Mouse (Mus musculus): ENCODE data around the gene Fzr1.

Fzr1 gene

GRCm38 (mm10) chr10:81403511-81403910, 25.2 kb upstream of the Fzr1 start:
- no peak for DNase-seq (ENCODE audit: inconsistent age in 2 of 2, low spot score in 1 of 2)

GRCm38 (mm10) chr10:81402227-81402765, 24.0 kb upstream of the Fzr1 start:
- no peak for DNase-seq (ENCODE audit: inconsistent age in 2 of 2, low spot score in 1 of 2)

GRCm38 (mm10) chr10:81401521-81402226, 23.4 kb upstream of the Fzr1 start:
- DNase-seq (ENCODE audit: inconsistent age in 2 of 2, low spot score in 1 of 2), result peak; percentile 62 to 78

GRCm38 (mm10) chr10:81401205-81401520, 22.8 kb upstream of the Fzr1 start:
- no peak for DNase-seq (ENCODE audit: inconsistent age in 2 of 2, low spot score in 1 of 2)

- DNase-seq (ENCODE audit: inconsistent age in 2 of 2, low spot score in 1 of 2), result no peak
Measured at GRCm38 (mm10) chr10:81400371-81401204, 22.3 kb upstream of the Fzr1 start.

GRCm38 (mm10) chr10:81399798-81400308, 21.5 kb upstream of the Fzr1 start:
- no peak for DNase-seq (ENCODE audit: inconsistent age in 2 of 2, low spot score in 1 of 2)

- no peak for DNase-seq (ENCODE audit: inconsistent age in 2 of 2, low spot score in 1 of 2)
Measured at GRCm38 (mm10) chr10:81399296-81399695, 21.0 kb upstream of the Fzr1 start.

- DNase-seq (ENCODE audit: inconsistent age in 2 of 2, low spot score in 1 of 2), result no peak
Measured at GRCm38 (mm10) chr10:81396749-81397148, 18.4 kb upstream of the Fzr1 start.

GRCm38 (mm10) chr10:81395865-81396264, 17.5 kb upstream of the Fzr1 start:
- DNase-seq (ENCODE audit: inconsistent age in 2 of 2, low spot score in 1 of 2), result no peak

GRCm38 (mm10) chr10:81395127-81395526, 16.8 kb upstream of the Fzr1 start:
- peak; percentile 51 to 86 for DNase-seq (ENCODE audit: inconsistent age in 2 of 2, low spot score in 1 of 2)

- peak in 1 of 2 experiments; percentile 61 for DNase-seq (ENCODE audit: inconsistent age in 2 of 2, low spot score in 1 of 2)
Measured at GRCm38 (mm10) chr10:81393456-81394063, 15.2 kb upstream of the Fzr1 start.

- DNase-seq (ENCODE audit: inconsistent age in 2 of 2, low spot score in 1 of 2), result no peak
Measured at GRCm38 (mm10) chr10:81392781-81393185, 14.5 kb upstream of the Fzr1 start, which contains the start of gene Smim24. Smim24 (plus strand) TSS chr10:81393051.

- no peak for DNase-seq (ENCODE audit: inconsistent age in 2 of 2, low spot score in 1 of 2)
Measured at GRCm38 (mm10) chr10:81392270-81392669, 14.0 kb upstream of the Fzr1 start.

GRCm38 (mm10) chr10:81390678-81390965, 12.3 kb upstream of the Fzr1 start:
- DNase-seq (ENCODE audit: inconsistent age in 2 of 2, low spot score in 1 of 2), result peak in 1 of 2 experiments; percentile 64

- peak; percentile 76 to 93 for DNase-seq (ENCODE audit: inconsistent age in 2 of 2, low spot score in 1 of 2)
Measured at GRCm38 (mm10) chr10:81389801-81390677, 11.7 kb upstream of the Fzr1 start.

GRCm38 (mm10) chr10:81389373-81389772, 11.1 kb upstream of the Fzr1 start:
- peak; percentile 69 to 85 for DNase-seq (ENCODE audit: inconsistent age in 2 of 2, low spot score in 1 of 2)

GRCm38 (mm10) chr10:81388505-81389055, 10.3 kb upstream of the Fzr1 start, which contains the start of gene Gm48552:
Gm48552 (plus strand) TSS chr10:81389005.
- DNase-seq (ENCODE audit: inconsistent age in 2 of 2, low spot score in 1 of 2), result no peak

GRCm38 (mm10) chr10:81387716-81388115, 9.4 kb upstream of the Fzr1 start:
- DNase-seq (ENCODE audit: inconsistent age in 2 of 2, low spot score in 1 of 2), result no peak

- DNase-seq (ENCODE audit: inconsistent age in 2 of 2, low spot score in 1 of 2), result peak; percentile 42 to 63
Measured at GRCm38 (mm10) chr10:81385603-81386306, 7.4 kb upstream of the Fzr1 start.

- DNase-seq (ENCODE audit: inconsistent age in 2 of 2, low spot score in 1 of 2), result no peak
Measured at GRCm38 (mm10) chr10:81384605-81384982, 6.3 kb upstream of the Fzr1 start.

Data from adrenal gland, adult (tissue).